Mouse (Mus musculus) limb, embryonic 14.5 days (tissue): ENCODE data around the gene Ubtd1. TPM values are rescaled to one million over a fixed set of nuclear protein-coding genes. Genes with fewer than 3 reads are reported as not detected.

Experiments
- ATAC-seq: fragments of 200-750 bp; cut with Nextera tagmentation; 2 replicates; pipeline ENCODE4 v1.8.0; 2017; ENCODE audit warnings: low read depth, moderate number of reproducible peaks, moderate TSS enrichment; ENCODE audit not compliant: low FRiP score
- DNase-seq: peaks from one replicate; pipeline ENCODE4 v3.0.0-alpha.2; 2015; ENCODE audit warnings: low spot score
- H3K27ac ChIP-seq: fragments of 300-500 bp; sonication (generic); replicated peaks from 2 replicates; pipeline ENCODE4 v1.5.1; 2014; ENCODE audit warnings: low read depth, mild to moderate bottlenecking, low read length, moderate library complexity, mixed read lengths
- H3K27me3 ChIP-seq: fragments of 300-500 bp; sonication (generic); 2 replicates; pipeline ENCODE4 v1.6.1; 2014; ENCODE audit warnings: low read length, mixed read lengths; ENCODE audit not compliant: control insufficient read depth, insufficient read depth
- H3K36me3 ChIP-seq: fragments of 300-500 bp; sonication (generic); 2 replicates; pipeline ENCODE4 v1.6.1; 2014; ENCODE audit warnings: mild to moderate bottlenecking, low read length, moderate library complexity, mixed read lengths; ENCODE audit not compliant: control insufficient read depth, insufficient read depth
- H3K4me1 ChIP-seq: fragments of 300-500 bp; sonication (generic); 2 replicates; pipeline ENCODE4 v1.6.1; 2014; ENCODE audit warnings: antibody characterized with exemption, low read length, mixed read lengths; ENCODE audit not compliant: control insufficient read depth, insufficient read depth
- H3K4me2 ChIP-seq: fragments of 300-500 bp; sonication (generic); replicated peaks from 2 replicates; pipeline ENCODE4 v1.6.1; 2014; ENCODE audit warnings: low read depth, mild to moderate bottlenecking, low read length, moderate library complexity; ENCODE audit not compliant: severe bottlenecking
- H3K4me3 ChIP-seq: fragments of 300-500 bp; sonication (generic); replicated peaks from 2 replicates; pipeline ENCODE4 v1.5.1; 2014; ENCODE audit warnings: low read length
- H3K9ac ChIP-seq: fragments of 300-500 bp; sonication (generic); 2 replicates; pipeline ENCODE4 v1.6.1; 2014; ENCODE audit warnings: mild to moderate bottlenecking, low read depth, low read length, moderate library complexity; ENCODE audit not compliant: severe bottlenecking
- H3K9me3 ChIP-seq: fragments of 300-500 bp; sonication (generic); 2 replicates; pipeline ENCODE4 v1.6.1; 2016; ENCODE audit warnings: low read length; ENCODE audit not compliant: control insufficient read depth
- POLR2A ChIP-seq: fragments of 200-500 bp; IDR thresholded peaks from 2 replicates; pipeline ENCODE4 v1.8.0; 2012; ENCODE audit warnings: inconsistent platforms, mild to moderate bottlenecking, moderate library complexity, borderline replicate concordance; ENCODE audit not compliant: insufficient read depth, insufficient read length; ENCODE audit errors: extremely low read depth
- WGBS: fragments of 180-500 bp; shearing (Covaris S2); extraction: QIAGEN DNeasy Blood & Tissue Kit; methylation state at CpG from one replicate; pipeline ENCODE4 v1.1.7; 2014; 5-methylcytosine and 5-hydroxymethylcytosine counted together
- polyA plus RNA-seq, 2 experiments: library from polyadenylated mRNA; depleted of rRNA in 1 of 2; stranded (reverse) in 1 of 2; unstranded in 1 of 2; fragments of >200 nt; fragmentation: Nextera tagmentation in 1 of 2; extraction: Ambion mirVana in 1 of 2; gene quantifications; 2 replicates each; pipeline versions ENCODE4 v1.2.1 to v1.2.3; 2012 to 2014

Ubtd1 gene
- polyA plus RNA-seq, 2 experiments = 19.4 to 38.9 TPM

GRCm38 (mm10) chr19:42000446-42000958 is 18.9 kb downstream of the Ubtd1 start:
- Histone ChIP-seq H3K9ac (no peak overlapping the region), H3K27me3 (no peaks in the 10 kb centered on the region), H3K4me2 (0 out of 2 replicates have a peak overlapping the region, but pooled peaks have one; percentile 5), H3K4me1 (peaks cover 53% of the 10 kb centered on the region), H3K36me3 (no peaks in the 10 kb centered on the region), H3K27ac (peak overlapping the region; percentile 82), H3K9me3 (no peaks in the 10 kb centered on the region), H3K4me3 (no peak overlapping the region)
- WGBS = 8% methylated on average over 4 of the region's 4 CpGs
- ATAC-seq (peak; percentile 83), DNase-seq (peak; percentile 84)
- TF ChIP-seq POLR2A = no peak

DNA sequence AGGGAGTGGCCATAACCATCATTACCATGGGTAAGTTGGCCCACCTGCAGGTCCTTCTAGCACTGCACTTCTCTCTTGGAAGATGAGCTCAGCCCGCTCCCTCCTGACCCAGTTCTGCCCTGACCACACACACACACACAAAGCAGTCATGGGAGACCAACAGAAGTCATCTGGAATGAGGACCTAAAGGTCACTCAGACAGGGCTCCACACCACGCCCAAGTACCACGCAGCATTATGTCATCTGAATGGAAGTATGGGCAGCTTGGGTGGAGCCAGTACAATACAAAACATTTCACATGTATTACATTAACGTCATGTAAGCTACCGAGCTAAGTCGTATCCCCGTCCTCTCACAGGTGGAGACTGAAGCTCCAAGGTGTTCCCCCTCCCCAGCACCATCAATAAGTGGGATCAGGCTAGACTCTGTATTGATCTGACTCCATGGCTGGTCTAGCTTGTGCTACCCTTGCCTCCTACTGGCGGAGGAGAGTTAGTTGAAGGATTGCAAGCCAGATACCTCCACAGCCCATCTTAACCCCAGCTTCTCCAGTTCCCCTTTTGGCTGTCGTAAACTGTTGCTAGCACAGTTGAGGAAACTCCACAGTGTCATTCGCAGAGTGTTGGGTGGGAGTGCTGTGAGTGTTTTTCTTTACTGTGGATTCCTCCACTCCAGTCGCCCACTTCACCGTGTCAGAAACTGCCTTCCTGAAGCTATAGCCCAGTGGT is 19.9 kb downstream of the Ubtd1 start:
- TF ChIP-seq POLR2A = no peak
- ATAC-seq (no peak), DNase-seq (no peak)
- Histone ChIP-seq H3K27ac (peak overlapping the region; percentile 82), H3K4me3 (no peak overlapping the region), H3K36me3 (no peaks in the 10 kb centered on the region), H3K9ac (no peak overlapping the region), H3K9me3 (no peaks in the 10 kb centered on the region), H3K27me3 (no peaks in the 10 kb centered on the region), H3K4me2 (0 out of 2 replicates have a peak overlapping the region, but pooled peaks have one; percentile 5), H3K4me1 (peaks cover 57% of the 10 kb centered on the region)
- 88% methylated on average over 12 of the region's 12 CpGs for WGBS

DNA sequence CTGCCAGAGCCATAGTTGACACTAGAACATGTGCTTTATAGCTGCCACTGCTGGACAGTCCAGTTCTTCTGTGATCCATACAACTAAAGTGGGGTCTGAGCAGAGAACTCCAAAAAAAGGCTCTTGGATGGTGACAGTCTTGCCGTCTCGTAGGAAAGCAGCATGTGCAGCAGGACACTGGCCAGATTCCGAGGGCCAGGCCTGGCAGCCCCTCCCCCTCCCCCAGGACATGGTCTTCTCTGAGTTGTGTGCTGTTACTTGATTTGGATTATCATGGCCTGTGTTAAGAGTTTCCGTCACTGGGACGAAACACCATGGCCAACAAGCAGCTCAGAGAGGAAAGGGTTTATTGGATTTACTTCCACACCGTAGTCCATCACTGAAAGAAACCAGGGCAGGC is 22.7 kb downstream of the Ubtd1 start:
- Histone ChIP-seq H3K27ac (no peak overlapping the region), H3K4me3 (no peak overlapping the region), H3K4me1 (peaks cover 50% of the 10 kb centered on the region), H3K9me3 (no peaks in the 10 kb centered on the region), H3K4me2 (no peak overlapping the region), H3K27me3 (no peaks in the 10 kb centered on the region), H3K36me3 (no peaks in the 10 kb centered on the region), H3K9ac (no peak overlapping the region)
- TF ChIP-seq POLR2A = no peak
- DNase-seq = no peak
- 66% methylated on average over 6 of the region's 6 CpGs for WGBS
- ATAC-seq = no peak

GRCm38 (mm10) chr19:42005616-42006015 is 24.1 kb downstream of the Ubtd1 start:
- no peak overlapping the region for H3K27ac ChIP-seq
- no peak overlapping the region for H3K4me3 ChIP-seq
- H3K36me3 ChIP-seq = no peaks in the 10 kb centered on the region
- DNase-seq (no peak), ATAC-seq (no peak)
- TF ChIP-seq POLR2A = no peak
- no peaks in the 10 kb centered on the region for H3K9me3 ChIP-seq
- H3K4me2 ChIP-seq = no peak overlapping the region
- no peaks in the 10 kb centered on the region for H3K27me3 ChIP-seq
- H3K4me1 ChIP-seq = peaks cover 43% of the 10 kb centered on the region
- WGBS = 83% methylated on average over 3 of the region's 3 CpGs
- no peak overlapping the region for H3K9ac ChIP-seq

- no peaks in the 10 kb centered on the region for H3K36me3 ChIP-seq
- TF ChIP-seq POLR2A = no peak
- WGBS = 51% methylated on average over 8 of the region's 8 CpGs
- H3K27me3 ChIP-seq = no peaks in the 10 kb centered on the region
- H3K9me3 ChIP-seq = no peaks in the 10 kb centered on the region
- DNase-seq (no peak), ATAC-seq (no peak)
- H3K27ac ChIP-seq = no peak overlapping the region
- H3K4me1 ChIP-seq = peaks cover 35% of the 10 kb centered on the region
- no peak overlapping the region for H3K4me3 ChIP-seq
- H3K4me2 ChIP-seq = no peak overlapping the region
- no peak overlapping the region for H3K9ac ChIP-seq
Measured at GRCm38 (mm10) chr19:42006568-42006967, 25.0 kb downstream of the Ubtd1 start.
